Mouse (Mus musculus) megakaryocyte-erythroid progenitor cell, adult 5 weeks (primary cell): Measurements from ENCODE around the gene Gpr19. TPM values are rescaled to one million over a fixed set of nuclear protein-coding genes. Genes with fewer than 3 reads are reported as not detected.

Experiments used
- polyA plus RNA-seq: library from polyadenylated mRNA; stranded (reverse); fragments of >175 nt; gene quantifications from 2 replicates; pipeline ENCODE4 v1.2.3, GENCODE M21; 2012

The Gpr19 gene
- polyA plus RNA-seq = 4.8 and 5.4 TPM in 2 replicates

DNA sequence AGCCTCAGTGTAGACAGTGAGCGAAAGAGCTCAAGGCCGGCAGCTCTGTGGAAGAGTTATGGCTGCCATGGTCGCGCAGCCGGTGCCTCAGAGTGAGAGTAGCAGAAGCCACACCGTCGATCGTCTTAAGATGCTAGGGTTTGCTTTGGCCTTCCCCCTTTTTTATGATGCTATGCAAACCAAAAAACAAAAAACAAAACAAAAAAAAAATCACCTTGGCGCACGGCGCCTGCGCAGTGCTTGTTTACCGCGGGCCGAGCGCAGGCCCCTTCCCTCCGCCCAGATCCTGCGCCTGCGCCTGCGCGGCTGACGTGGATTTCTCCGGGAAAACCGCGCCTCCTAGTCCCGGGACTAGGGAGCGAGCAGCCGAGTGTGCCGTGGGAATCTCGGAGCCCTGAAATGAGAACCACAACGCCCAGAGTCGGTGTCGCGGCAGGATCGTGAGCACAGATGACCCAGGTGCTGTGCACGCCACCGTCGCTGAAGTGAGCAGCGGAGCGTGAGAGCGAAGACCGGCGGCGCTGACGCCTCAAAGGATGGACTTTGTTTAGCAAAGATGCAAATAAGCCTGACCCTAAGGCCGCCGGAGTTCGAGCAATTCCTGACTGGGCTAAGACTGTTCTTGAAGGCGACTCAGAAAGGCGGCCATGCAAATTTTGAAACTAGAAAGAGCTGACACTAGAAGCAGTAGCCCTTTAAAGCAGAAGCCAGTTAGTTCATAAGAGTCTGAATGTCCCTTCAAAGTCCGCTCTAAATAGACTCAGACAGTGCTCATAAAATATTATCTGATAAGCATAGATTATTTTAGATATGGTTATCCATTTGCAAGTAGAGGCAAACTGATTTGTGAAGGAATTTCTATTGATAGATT lies at the start of gene Gpr19:
TSS of gene Gpr19 (minus strand) at position 484 of the 871 bp plus-strand sequence.

DNA sequence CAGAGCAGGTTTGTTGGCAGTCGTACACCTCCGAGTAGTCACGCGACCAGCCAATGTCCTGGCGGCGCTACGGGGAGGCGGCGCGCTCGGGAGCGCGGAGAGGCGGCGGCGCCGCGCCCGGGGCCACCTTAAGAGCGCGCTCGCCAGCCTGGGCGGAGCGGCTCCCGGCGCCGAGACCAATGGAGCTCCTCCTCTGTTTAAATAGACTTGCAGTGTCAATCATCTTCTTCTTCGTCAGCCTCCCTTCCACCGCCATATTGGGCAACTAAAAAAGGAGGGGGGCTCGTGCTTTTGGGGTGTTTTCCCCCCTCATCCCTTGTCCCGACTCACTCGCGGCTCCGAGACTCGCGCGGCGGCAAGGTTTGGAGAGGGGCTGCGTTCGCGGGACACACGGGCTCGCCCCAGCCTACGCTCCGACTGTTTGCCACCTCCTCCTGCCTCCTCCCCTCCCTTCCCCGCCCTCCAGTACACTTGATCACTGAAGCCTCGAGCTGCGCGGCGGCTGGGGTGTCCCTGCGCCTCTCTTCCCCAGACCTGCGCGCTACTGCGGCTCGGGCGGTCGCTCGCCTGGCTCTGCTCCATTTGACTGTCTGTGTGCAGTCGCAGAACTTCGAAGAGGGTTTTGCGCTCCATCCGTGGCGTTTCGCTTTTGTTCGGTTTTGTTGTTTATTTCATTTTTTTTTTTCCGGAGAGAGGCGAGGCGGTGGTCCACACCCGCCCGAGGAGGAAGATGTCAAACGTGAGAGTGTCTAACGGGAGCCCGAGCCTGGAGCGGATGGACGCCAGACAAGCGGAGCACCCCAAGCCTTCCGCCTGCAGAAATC lies 22.0 kb upstream of the Gpr19 start, which contains the start of gene Cdkn1b:
TSS of gene Cdkn1b (plus strand) at position 212 of the 824 bp plus-strand sequence.

DNA sequence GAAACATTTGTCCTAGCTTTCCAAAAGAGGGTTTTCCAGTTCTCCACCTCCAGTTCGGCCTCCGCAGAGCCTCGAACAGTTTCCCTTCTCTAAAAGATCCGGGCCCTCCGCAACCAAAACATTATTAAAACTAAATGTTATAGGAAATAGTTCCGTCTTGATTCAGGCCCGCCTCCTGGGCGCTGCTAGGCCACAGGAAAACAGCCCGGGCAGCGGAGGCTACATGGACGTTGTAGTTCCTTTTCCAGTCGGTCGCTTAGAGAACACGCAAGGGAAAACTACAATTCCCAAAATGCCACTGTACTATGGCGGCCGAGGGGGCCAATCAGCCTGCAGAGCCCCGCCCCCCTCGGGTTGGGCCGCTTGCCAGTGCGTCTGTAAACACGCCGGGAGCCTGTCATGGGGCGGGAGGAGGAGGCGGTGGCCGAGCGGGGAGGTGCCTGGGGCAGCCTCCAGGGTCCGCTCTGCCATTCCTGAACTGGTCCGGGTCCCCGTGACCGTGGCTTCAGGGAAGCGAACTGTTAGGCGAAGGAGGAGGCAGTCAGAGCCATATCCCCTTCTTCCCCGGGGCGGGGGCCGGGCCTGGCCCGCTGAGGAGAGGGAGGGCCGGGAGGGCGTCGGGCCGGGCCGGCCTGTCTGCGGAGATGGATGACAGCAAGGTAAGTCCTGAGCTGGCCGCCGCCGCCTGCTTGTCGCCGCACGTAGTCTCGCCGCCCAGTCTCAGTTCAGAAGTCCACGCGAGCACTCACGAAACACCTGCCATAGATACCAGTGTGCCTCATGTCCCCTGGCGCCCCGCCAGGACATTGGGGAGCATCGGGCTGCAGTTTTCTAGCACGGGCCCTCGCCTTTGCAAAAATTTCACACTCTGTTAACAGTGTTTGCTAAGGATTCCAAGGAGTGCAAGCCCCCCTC lies 68.3 kb downstream of the Gpr19 start, which contains the start of gene Crebl2:
TSS of gene Crebl2 (plus strand) at position 369 of the 915 bp plus-strand sequence.

Other genes starting within 250 kb of the Gpr19 start
- 5.6 and 6.0 TPM in 2 replicates for gene Dusp16, start 106.0 kb downstream of the Gpr19 start, polyA plus RNA-seq
- gene Crebl2, start 68.4 kb downstream of the Gpr19 start, polyA plus RNA-seq = 1.1 and 4.2 TPM in 2 replicates
- 45.5 and 46.2 TPM in 2 replicates for gene Cdkn1b, start 21.8 kb upstream of the Gpr19 start, polyA plus RNA-seq
- 0.16 and 0.37 TPM in 2 replicates for gene Apold1, start 83.1 kb upstream of the Gpr19 start, polyA plus RNA-seq
- 10.0 and 13.2 TPM in 2 replicates for gene Ddx47, start 113.0 kb upstream of the Gpr19 start, polyA plus RNA-seq
- gene Gprc5a, start 167.1 kb upstream of the Gpr19 start, polyA plus RNA-seq = 0.21 and 0.34 TPM in 2 replicates
- gene Gprc5d, start 219.7 kb upstream of the Gpr19 start, polyA plus RNA-seq = not detected in 2 replicates